ENCODE assay signal across 9 mouse cellular contexts in the genomic region with DNA sequence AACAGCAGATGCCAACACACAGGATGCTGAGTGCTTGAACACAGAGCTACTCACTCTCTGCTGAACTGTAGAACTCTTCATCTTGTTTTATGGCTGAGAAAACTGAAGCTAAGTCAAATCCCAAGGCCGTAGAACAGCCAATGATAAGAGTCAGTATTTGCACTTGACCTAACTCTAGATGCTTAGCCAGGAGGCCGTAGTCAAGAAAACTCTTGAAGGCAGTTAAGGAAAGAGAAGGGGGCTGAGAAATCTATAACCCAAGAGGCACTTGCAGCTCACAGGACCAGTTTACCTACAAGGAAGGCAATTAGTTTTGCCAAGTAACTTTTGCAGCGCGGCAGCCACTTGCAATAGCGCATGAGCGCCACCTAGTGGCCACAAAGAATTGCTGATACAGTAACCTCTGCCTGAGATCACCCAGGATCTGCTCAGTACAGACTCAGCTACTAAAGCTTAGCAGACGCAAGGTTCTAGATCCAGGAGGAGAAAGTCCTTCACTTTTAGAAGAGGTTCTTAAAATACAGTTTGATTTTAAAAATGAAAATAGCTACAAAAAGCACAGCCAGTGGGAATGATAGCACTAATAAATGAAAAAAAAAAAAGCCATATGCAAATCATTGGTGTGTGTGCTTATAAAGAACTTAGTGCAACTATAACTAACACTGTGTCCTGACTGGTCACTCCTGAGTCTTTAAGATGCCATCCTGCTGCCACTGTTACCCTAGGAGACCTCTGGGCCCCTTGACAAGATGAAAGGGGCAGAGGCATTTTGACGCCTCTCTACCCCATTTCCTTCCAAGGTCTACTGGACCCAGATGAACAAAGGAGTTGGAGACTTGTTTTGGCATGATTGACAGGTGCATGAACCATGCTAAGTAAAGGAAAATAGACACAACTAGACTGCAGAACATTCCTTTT.
DNase-seq lines count a peak whose midpoint lies in the region; ATAC-seq lines count a peak whose summit lies in the region.
"Had no signal": no experiment of that assay in that cellular context is flagged by ENCODE, and none has a peak within 500 bp of the region (broad histone marks: within the 10 kb centered on the region; RNA-seq: fewer than 3 reads in every experiment).

No protein-coding gene starts in this region.

- peak; percentile 87 for DNase-seq in hindbrain, embryonic 11.5 days (ENCODE audit: low spot score)
- DNase-seq in c-Kit-negative CD71-positive TER-119-positive erythroid progenitor cells, embryonic 14.5 days (ENCODE audit: low read depth, low spot score) = peak; percentile 65
- DNase-seq in hindlimb bud, embryonic 11.5 days (ENCODE audit: extremely low spot score, low read depth, low spot score) = peak; percentile 80
- DNase-seq in left cerebral cortex, postnatal 14 days (ENCODE audit: low spot score in 2 of 2) = peak; percentile 78 to 92

- intact Hi-C loops in left cerebral cortex, postnatal 14 days (cut with DNase I) = loop anchor here (5.0 to 10.0 kb wide), 4 partner anchors 88 to 890 kb away; no protein-coding TSS in a partner anchor

- H3K27me3 ChIP-seq in hindbrain, embryonic 11.5 days (ENCODE audit: control insufficient read depth, insufficient read depth, low read length) = no peaks in the 10 kb centered on the region
- 0 out of 2 replicates have a peak, but pooled peaks cover 7% of the 10 kb centered on the region for H3K27me3 ChIP-seq in hindbrain, embryonic 12.5 days
- 0 out of 2 replicates have a peak, but pooled peaks cover 6% of the 10 kb centered on the region for H3K27me3 ChIP-seq in forebrain, embryonic 13.5 days
- H3K27me3 ChIP-seq in stomach, embryonic 14.5 days (ENCODE audit: control insufficient read depth, insufficient read depth, low read length) = no peaks in the 10 kb centered on the region

- H3K4me1 ChIP-seq in hindbrain, embryonic 11.5 days (replicated peaks; ENCODE audit: control insufficient read depth, insufficient read depth, low read length) = 0 out of 2 replicates have a peak, but pooled peaks cover 2% of the 10 kb centered on the region
- peaks cover 17% of the 10 kb centered on the region for H3K4me1 ChIP-seq in hindbrain, embryonic 12.5 days
- H3K4me1 ChIP-seq in forebrain, embryonic 13.5 days = peaks cover 10% of the 10 kb centered on the region
- peaks cover 8% of the 10 kb centered on the region for H3K4me1 ChIP-seq in stomach, embryonic 14.5 days (ENCODE audit: control insufficient read depth, insufficient read depth, low read length)

- no peak overlapping the region for H3K4me2 ChIP-seq in hindbrain, embryonic 11.5 days (replicated peaks; ENCODE audit: low read depth, low read length)
- no peak overlapping the region for H3K4me2 ChIP-seq in hindbrain, embryonic 12.5 days (replicated peaks)
- no peak overlapping the region for H3K4me2 ChIP-seq in forebrain, embryonic 13.5 days
- H3K4me2 ChIP-seq in stomach, embryonic 14.5 days (replicated peaks; ENCODE audit: low read depth, low read length) = no peak overlapping the region
- H3K4me2 ChIP-seq: embryonic facial prominence, embryonic 12.5 days had no signal

- WGBS in hindbrain, embryonic 11.5 days = 30% methylated on average over 8 of the region's 8 CpGs
- 28% methylated on average over 8 of the region's 8 CpGs for WGBS in hindbrain, embryonic 12.5 days
- WGBS in forebrain, embryonic 13.5 days = 29% methylated on average over 8 of the region's 8 CpGs
- WGBS in stomach, embryonic 14.5 days = 23% methylated on average over 8 of the region's 8 CpGs

- ATAC-seq in hindbrain, embryonic 11.5 days (ENCODE audit: low FRiP score) = no peak
- no peak for ATAC-seq in hindbrain, embryonic 12.5 days (ENCODE audit: low FRiP score)
- ATAC-seq in forebrain, embryonic 13.5 days = peak; percentile 60; the same call in 1 of the 2 replicates
- 0 out of 2 replicates have a peak, but pooled peaks have one; percentile 48 for ATAC-seq in monocyte, adult 5-6 weeks (replicated peaks; ENCODE audit: insufficient number of reproducible peaks, low FRiP score, low TSS enrichment, poor library complexity, severe bottlenecking)
- peak; percentile 54; the same call in 1 of the 2 replicates for ATAC-seq in stomach, embryonic 14.5 days (ENCODE audit: insufficient number of reproducible peaks, insufficient read depth, low FRiP score, low read depth)

- no peak overlapping the region for H3K9ac ChIP-seq in hindbrain, embryonic 11.5 days (ENCODE audit: low read depth, low read length)
- no peak overlapping the region for H3K9ac ChIP-seq in hindbrain, embryonic 12.5 days
- H3K9ac ChIP-seq in forebrain, embryonic 13.5 days = no peak overlapping the region
- H3K9ac ChIP-seq in stomach, embryonic 14.5 days (replicated peaks; ENCODE audit: low read depth, low read length) = no peak overlapping the region
- H3K9ac ChIP-seq: embryonic facial prominence, embryonic 12.5 days had no signal

- no peak overlapping the region for H3K4me3 ChIP-seq in hindbrain, embryonic 11.5 days (ENCODE audit: low read depth, low read length)
- H3K4me3 ChIP-seq in hindbrain, embryonic 12.5 days = no peak overlapping the region
- no peak overlapping the region for H3K4me3 ChIP-seq in forebrain, embryonic 13.5 days
- no peak overlapping the region for H3K4me3 ChIP-seq in stomach, embryonic 14.5 days (ENCODE audit: low read depth, low read length)
- H3K4me3 ChIP-seq: embryonic facial prominence, embryonic 12.5 days had no signal

- H3K9me3 ChIP-seq in hindbrain, embryonic 11.5 days (ENCODE audit: control insufficient read depth, low read length) = no peaks in the 10 kb centered on the region
- no peaks in the 10 kb centered on the region for H3K9me3 ChIP-seq in hindbrain, embryonic 12.5 days (replicated peaks)
- H3K9me3 ChIP-seq in forebrain, embryonic 13.5 days (replicated peaks) = no peaks in the 10 kb centered on the region
- H3K9me3 ChIP-seq in stomach, embryonic 14.5 days (ENCODE audit: control insufficient read depth, low read depth, low read length) = no peaks in the 10 kb centered on the region
- H3K9me3 ChIP-seq: embryonic facial prominence, embryonic 12.5 days had no signal

- H3K27ac ChIP-seq in hindbrain, embryonic 11.5 days (ENCODE audit: low read depth, low read length) = no peak overlapping the region
- no peak overlapping the region for H3K27ac ChIP-seq in hindbrain, embryonic 12.5 days
- H3K27ac ChIP-seq in forebrain, embryonic 13.5 days = no peak overlapping the region
- no peak overlapping the region for H3K27ac ChIP-seq in stomach, embryonic 14.5 days (ENCODE audit: low read length)
- H3K27ac ChIP-seq: embryonic facial prominence, embryonic 12.5 days had no signal

- no peaks in the 10 kb centered on the region for H3K36me3 ChIP-seq in hindbrain, embryonic 11.5 days (ENCODE audit: control insufficient read depth, insufficient read depth, low read length)
- H3K36me3 ChIP-seq in hindbrain, embryonic 12.5 days = no peaks in the 10 kb centered on the region
- no peaks in the 10 kb centered on the region for H3K36me3 ChIP-seq in forebrain, embryonic 13.5 days (ENCODE audit: poor library complexity, severe bottlenecking)
- H3K36me3 ChIP-seq in stomach, embryonic 14.5 days (ENCODE audit: control insufficient read depth, insufficient read depth, low read length) = no peaks in the 10 kb centered on the region
- H3K36me3 ChIP-seq: embryonic facial prominence, embryonic 12.5 days had no signal

Comparison
In these comparisons a context has a peak if more than half of its experiments do, and no peak if none do; other contexts are left out.
1. ATAC-seq: peak in forebrain, embryonic 13.5 days (single experiment), monocyte, adult 5-6 weeks (single experiment) and stomach, embryonic 14.5 days (single experiment); none in hindbrain, embryonic 11.5 days (single experiment) and hindbrain, embryonic 12.5 days (single experiment).
2. Peak in every context shown above with its lines, with median percentiles within 50 percentile points of each other: DNase-seq.